Mouse (Mus musculus): ENCODE results near the gene Pou3f1. TPM values are rescaled to one million over a fixed set of nuclear protein-coding genes. Genes with fewer than 3 reads are reported as not detected.
"Not testable (repeated sequence)": the region's sequence is repeated elsewhere in the genome, so short reads cannot be mapped to it uniquely, and the experiment has no call there.

Pou3f1 gene
- total RNA-seq, 2 experiments from 2014 or later: 0.12 to 0.26 TPM

GRCm38 (mm10) chr4:124685004-124685403, 28.4 kb downstream of the Pou3f1 start:
- no peak for DNase-seq
- intact Hi-C loops (cut with DNase I): no loop called here

- DNase-seq: no peak
- intact Hi-C loops (cut with DNase I): no loop called here
Measured at GRCm38 (mm10) chr4:124685453-124685852, 28.8 kb downstream of the Pou3f1 start.

GRCm38 (mm10) chr4:124685897-124686402, 29.3 kb downstream of the Pou3f1 start:
- no peak for DNase-seq
- intact Hi-C loops (cut with DNase I): no loop called here

- intact Hi-C loops (cut with DNase I): no loop called here
- no peak for DNase-seq
Measured at GRCm38 (mm10) chr4:124691455-124691854, 34.8 kb downstream of the Pou3f1 start.

- DNase-seq: no peak
- intact Hi-C loops (cut with DNase I): no loop called here
Measured at GRCm38 (mm10) chr4:124692416-124692861, 35.8 kb downstream of the Pou3f1 start.

GRCm38 (mm10) chr4:124693135-124693894, 36.7 kb downstream of the Pou3f1 start, which contains the start of gene Utp11:
Utp11 (minus strand) TSS chr4:124693600.
- DNase-seq: peak; percentile 92 to 93
- intact Hi-C loops (cut with DNase I): no loop called here

- no peak for DNase-seq
- intact Hi-C loops (cut with DNase I): no loop called here
Measured at GRCm38 (mm10) chr4:124694572-124694971, 38.0 kb downstream of the Pou3f1 start.

- intact Hi-C loops (cut with DNase I): no loop called here
- DNase-seq: no peak
Measured at GRCm38 (mm10) chr4:124695786-124696516, 39.3 kb downstream of the Pou3f1 start.

- intact Hi-C loops (cut with DNase I): no loop called here
Measured at GRCm38 (mm10) chr4:124699791-124700190, 43.2 kb downstream of the Pou3f1 start.

GRCm38 (mm10) chr4:124700248-124700971, 43.8 kb downstream of the Pou3f1 start, which contains the start of gene Fhl3:
Fhl3 (plus strand) TSS chr4:124700701.
- intact Hi-C loops (cut with DNase I): no loop called here
- DNase-seq: peak; percentile 75 to 76

More at GRCm38 (mm10) chr4:124699791-124700190, 43.2 kb downstream of the Pou3f1 start:
- peak in 1 of 2 experiments; percentile 8 for DNase-seq

GRCm38 (mm10) chr4:124701052-124701845, 44.6 kb downstream of the Pou3f1 start:
- intact Hi-C loops (cut with DNase I): no loop called here
- peak; percentile 75 for DNase-seq

GRCm38 (mm10) chr4:124701916-124702315, 45.3 kb downstream of the Pou3f1 start:
- intact Hi-C loops (cut with DNase I): no loop called here
- peak in 1 of 2 experiments; percentile 48 for DNase-seq

GRCm38 (mm10) chr4:124703406-124703805, 46.8 kb downstream of the Pou3f1 start:
- intact Hi-C loops (cut with DNase I): no loop called here
- peak; percentile 58 to 62 for DNase-seq

GRCm38 (mm10) chr4:124703881-124704796, 47.5 kb downstream of the Pou3f1 start:
- DNase-seq: peak in 1 of 2 experiments; percentile 47
- intact Hi-C loops (cut with DNase I): no loop called here

- intact Hi-C loops (cut with DNase I): no loop called here
- peak; percentile 69 to 71 for DNase-seq
Measured at GRCm38 (mm10) chr4:124704797-124705474, 48.3 kb downstream of the Pou3f1 start.

GRCm38 (mm10) chr4:124705661-124706269, 49.2 kb downstream of the Pou3f1 start:
- intact Hi-C loops (cut with DNase I): no loop called here
- DNase-seq: no peak

- intact Hi-C loops (cut with DNase I): not testable (repeated sequence)
- peak in 1 of 2 experiments; percentile 4 for DNase-seq
Measured at GRCm38 (mm10) chr4:124707381-124708199, 51.0 kb downstream of the Pou3f1 start.
